Mouse (Mus musculus): ENCODE measurements around the gene Gdpd4.

- TF ChIP-seq CTCF (IDR thresholded peaks at IDR 0.05 in 2 of 3, conservative IDR thresholded peaks at IDR 0.05 in 1 of 3; ENCODE audit: control insufficient read depth in 1 of 3, insufficient read depth in 1 of 3, low read depth in 2 of 3, low read length in 3 of 3, poor library complexity in 1 of 3, severe bottlenecking in 1 of 3) (no peak), RAD21 (IDR thresholded peaks at IDR 0.05; ENCODE audit: low read depth, low read length) (no peak), BHLHE40 (IDR thresholded peaks at IDR 0.05; ENCODE audit: borderline replicate concordance, low read depth, low read length) (no peak)
These were observed 128.5 kb downstream of the Gdpd4 start for GRCm38 (mm10) chr7:98048101-98048824.
